Comparison of ENCODE assay signal across 7 mouse cellular contexts in genomic region chr9:37576436-37576930, GRCm38 (mm10). TPM values are rescaled to one million over a fixed set of nuclear protein-coding genes. Genes with fewer than 3 reads are reported as not detected.
DNase-seq lines count a peak whose midpoint lies in the region; ATAC-seq and TF ChIP-seq lines count a peak whose summit lies in the region.

No protein-coding gene starts in this region.

- peak; percentile 53; the same call in 1 of the 2 replicates for ATAC-seq in stomach, embryonic 14.5 days (ENCODE audit: insufficient number of reproducible peaks, insufficient read depth, low FRiP score, low read depth)
- ATAC-seq in stomach, postnatal 0 days (ENCODE audit: low FRiP score, low TSS enrichment), result no peak
- peak; percentile 75 for ATAC-seq in embryonic facial prominence, embryonic 15.5 days (ENCODE audit: insufficient number of reproducible peaks, low FRiP score, low TSS enrichment, low read depth)
- peak; percentile 86 for ATAC-seq in megakaryocyte-erythroid progenitor cell, adult 5-6 weeks (replicated peaks; ENCODE audit: low FRiP score, low TSS enrichment, poor library complexity, severe bottlenecking)

- no peak overlapping the region for H3K27ac ChIP-seq in stomach, embryonic 14.5 days (ENCODE audit: low read length)
- H3K27ac ChIP-seq in stomach, postnatal 0 days (replicated peaks), result no peak overlapping the region
- H3K27ac ChIP-seq in embryonic facial prominence, embryonic 15.5 days (replicated peaks), result no peak overlapping the region

- no peaks in the 10 kb centered on the region for H3K9me3 ChIP-seq in stomach, embryonic 14.5 days (ENCODE audit: control insufficient read depth, low read depth, low read length)
- no peaks in the 10 kb centered on the region for H3K9me3 ChIP-seq in stomach, postnatal 0 days (ENCODE audit: control insufficient read depth, low read length)
- H3K9me3 ChIP-seq in embryonic facial prominence, embryonic 15.5 days (replicated peaks), result no peaks in the 10 kb centered on the region

- H3K36me3 ChIP-seq in stomach, embryonic 14.5 days (ENCODE audit: control insufficient read depth, insufficient read depth, low read length), result no peaks in the 10 kb centered on the region
- H3K36me3 ChIP-seq in stomach, postnatal 0 days (ENCODE audit: control insufficient read depth, insufficient read depth, low read length), result no peaks in the 10 kb centered on the region
- H3K36me3 ChIP-seq in embryonic facial prominence, embryonic 15.5 days, result no peaks in the 10 kb centered on the region

- H3K27me3 ChIP-seq in stomach, embryonic 14.5 days (ENCODE audit: control insufficient read depth, insufficient read depth, low read length), result no peaks in the 10 kb centered on the region
- H3K27me3 ChIP-seq in stomach, postnatal 0 days (ENCODE audit: control insufficient read depth, insufficient read depth, low read length), result no peaks in the 10 kb centered on the region
- H3K27me3 ChIP-seq in embryonic facial prominence, embryonic 15.5 days, result peaks cover 2% of the 10 kb centered on the region; the same call in 1 of the 2 replicates

- no peak for DNase-seq in stomach, postnatal 0 days (ENCODE audit: low spot score)
- DNase-seq in layer of hippocampus, adult 8-10 months (ENCODE audit: low spot score in 2 of 2), result peak; percentile 64 to 65
- peak; percentile 67 to 73 for DNase-seq in spleen, postnatal 36 days (ENCODE audit: low spot score in 2 of 2)
- no peak for DNase-seq in urinary bladder, adult 2 months (ENCODE audit: low spot score)

- H3K9ac ChIP-seq in stomach, embryonic 14.5 days (replicated peaks; ENCODE audit: low read depth, low read length), result no peak overlapping the region
- no peak overlapping the region for H3K9ac ChIP-seq in stomach, postnatal 0 days (ENCODE audit: low read length)
- no peak overlapping the region for H3K9ac ChIP-seq in embryonic facial prominence, embryonic 15.5 days

- TF ChIP-seq EP300 in stomach, postnatal 0 days (optimal IDR thresholded peaks at IDR 0.05), result no peak

- H3K4me3 ChIP-seq in stomach, embryonic 14.5 days (ENCODE audit: low read depth, low read length), result no peak overlapping the region
- no peak overlapping the region for H3K4me3 ChIP-seq in stomach, postnatal 0 days (ENCODE audit: low read depth, low read length)
- H3K4me3 ChIP-seq in embryonic facial prominence, embryonic 15.5 days (replicated peaks), result no peak overlapping the region

- 29% methylated on average over 14 of the region's 14 CpGs for WGBS in stomach, embryonic 14.5 days
- 37% methylated on average over 14 of the region's 14 CpGs for WGBS in stomach, postnatal 0 days
- WGBS in embryonic facial prominence, embryonic 15.5 days, result 12% methylated on average over 14 of the region's 14 CpGs

- no peaks in the 10 kb centered on the region for H3K4me1 ChIP-seq in stomach, embryonic 14.5 days (ENCODE audit: control insufficient read depth, insufficient read depth, low read length)
- H3K4me1 ChIP-seq in stomach, postnatal 0 days (replicated peaks; ENCODE audit: control insufficient read depth, insufficient read depth), result no peaks in the 10 kb centered on the region
- peaks cover 8% of the 10 kb centered on the region for H3K4me1 ChIP-seq in embryonic facial prominence, embryonic 15.5 days

- H3K4me2 ChIP-seq in stomach, embryonic 14.5 days (replicated peaks; ENCODE audit: low read depth, low read length), result no peak overlapping the region
- H3K4me2 ChIP-seq in stomach, postnatal 0 days (replicated peaks; ENCODE audit: low read depth), result no peak overlapping the region
- peak overlapping the region; percentile 32 for H3K4me2 ChIP-seq in embryonic facial prominence, embryonic 15.5 days (replicated peaks)

- no peak for TF ChIP-seq CTCF in stomach, postnatal 0 days (IDR thresholded peaks at IDR 0.05; ENCODE audit: low read depth)

RNA-seq across cellular contexts. Expression of gene Siae, which starts 21.0 kb away (rescaled TPM):
- polyA plus RNA-seq in stomach, embryonic 14.5 days (2014; fragmentation: Nextera tagmentation; extraction: Ambion mirVana), result 12.7 and 14.0 TPM in 2 replicates
- polyA plus RNA-seq in stomach, postnatal 0 days (2015; fragmentation: Nextera tagmentation; extraction: Ambion mirVana), result 6.9 and 7.7 TPM in 2 replicates
- 10.9 and 12.1 TPM in 2 replicates for polyA plus RNA-seq in embryonic facial prominence, embryonic 15.5 days (2015; fragmentation: Nextera tagmentation; extraction: Ambion mirVana)
- 10 to 100 TPM; 10.0 to 15.7 (median 13.4) TPM for total RNA-seq in layer of hippocampus, adult 8-10 months (2022)
- total RNA-seq in megakaryocyte-erythroid progenitor cell, adult 5-6 weeks (2014; fragmentation: Nextera tagmentation), result 15.3 and 16.8 TPM in 2 replicates
- total RNA-seq in megakaryocyte-erythroid progenitor cell, adult 5-6 weeks (2017), result 9.6 and 11.3 TPM in 2 replicates
- 16.6 and 17.1 TPM in 2 replicates for polyA plus RNA-seq in urinary bladder, adult 2 months (2012; rRNA removed)

RNA-seq across cellular contexts. Expression of gene Nrgn, which starts 23.8 kb away (rescaled TPM):
- 4.7 and 5.7 TPM in 2 replicates for polyA plus RNA-seq in stomach, embryonic 14.5 days (2014; fragmentation: Nextera tagmentation; extraction: Ambion mirVana)
- 2.3 and 2.6 TPM in 2 replicates for polyA plus RNA-seq in stomach, postnatal 0 days (2015; fragmentation: Nextera tagmentation; extraction: Ambion mirVana)
- 7.9 and 10.9 TPM in 2 replicates for polyA plus RNA-seq in embryonic facial prominence, embryonic 15.5 days (2015; fragmentation: Nextera tagmentation; extraction: Ambion mirVana)
- total RNA-seq in layer of hippocampus, adult 8-10 months (2022), result 1,000 to 10,000 TPM; 1,107 to 1,307 (median 1,240) TPM
- total RNA-seq in megakaryocyte-erythroid progenitor cell, adult 5-6 weeks (2014; fragmentation: Nextera tagmentation), result 16.8 and 21.8 TPM in 2 replicates
- total RNA-seq in megakaryocyte-erythroid progenitor cell, adult 5-6 weeks (2017), result 7.1 and 8.3 TPM in 2 replicates
- 1.8 and 1.9 TPM in 2 replicates for polyA plus RNA-seq in urinary bladder, adult 2 months (2012; rRNA removed)

RNA-seq across cellular contexts. Expression of gene Spa17, which starts 37.0 kb away (rescaled TPM):
- polyA plus RNA-seq in stomach, embryonic 14.5 days (2014; fragmentation: Nextera tagmentation; extraction: Ambion mirVana), result 5.3 and 7.4 TPM in 2 replicates
- 3.4 and 4.0 TPM in 2 replicates for polyA plus RNA-seq in stomach, postnatal 0 days (2015; fragmentation: Nextera tagmentation; extraction: Ambion mirVana)
- polyA plus RNA-seq in embryonic facial prominence, embryonic 15.5 days (2015; fragmentation: Nextera tagmentation; extraction: Ambion mirVana), result 11.6 and 18.1 TPM in 2 replicates
- total RNA-seq in layer of hippocampus, adult 8-10 months (2022), result 1 to 10 TPM; 1.5 to 4.0 (median 2.1) TPM
- total RNA-seq in megakaryocyte-erythroid progenitor cell, adult 5-6 weeks (2014; fragmentation: Nextera tagmentation), result 3.5 and 9.8 TPM in 2 replicates
- total RNA-seq in megakaryocyte-erythroid progenitor cell, adult 5-6 weeks (2017), result 6.2 TPM in 1 of 2 replicates, not detected in the other
- 2.2 and 3.8 TPM in 2 replicates for polyA plus RNA-seq in urinary bladder, adult 2 months (2012; rRNA removed)

RNA-seq across cellular contexts. Expression of gene Vsig2, which starts 37.4 kb away (rescaled TPM):
- polyA plus RNA-seq in stomach, embryonic 14.5 days (2014; fragmentation: Nextera tagmentation; extraction: Ambion mirVana), result 44.3 and 56.9 TPM in 2 replicates
- 350 and 369 TPM in 2 replicates for polyA plus RNA-seq in stomach, postnatal 0 days (2015; fragmentation: Nextera tagmentation; extraction: Ambion mirVana)
- 1.6 and 2.0 TPM in 2 replicates for polyA plus RNA-seq in embryonic facial prominence, embryonic 15.5 days (2015; fragmentation: Nextera tagmentation; extraction: Ambion mirVana)
- total RNA-seq in layer of hippocampus, adult 8-10 months (2022), result 1 to 10 TPM; 3.5 to 5.7 (median 4.2) TPM
- total RNA-seq in megakaryocyte-erythroid progenitor cell, adult 5-6 weeks (2014; fragmentation: Nextera tagmentation), result not detected in 2 replicates
- total RNA-seq in megakaryocyte-erythroid progenitor cell, adult 5-6 weeks (2017), result not detected in 2 replicates
- 151 and 161 TPM in 2 replicates for polyA plus RNA-seq in urinary bladder, adult 2 months (2012; rRNA removed)

RNA-seq across cellular contexts. Expression of gene Esam, which starts 48.6 kb away (rescaled TPM):
- 57.9 and 58.3 TPM in 2 replicates for polyA plus RNA-seq in stomach, embryonic 14.5 days (2014; fragmentation: Nextera tagmentation; extraction: Ambion mirVana)
- polyA plus RNA-seq in stomach, postnatal 0 days (2015; fragmentation: Nextera tagmentation; extraction: Ambion mirVana), result 28.2 and 30.5 TPM in 2 replicates
- 52.1 and 56.3 TPM in 2 replicates for polyA plus RNA-seq in embryonic facial prominence, embryonic 15.5 days (2015; fragmentation: Nextera tagmentation; extraction: Ambion mirVana)
- 10 to 100 TPM; 14.7 to 24.6 (median 18.6) TPM for total RNA-seq in layer of hippocampus, adult 8-10 months (2022)
- 0.45 TPM in 1 of 2 replicates, not detected in the other for total RNA-seq in megakaryocyte-erythroid progenitor cell, adult 5-6 weeks (2014; fragmentation: Nextera tagmentation)
- 2.1 and 4.5 TPM in 2 replicates for total RNA-seq in megakaryocyte-erythroid progenitor cell, adult 5-6 weeks (2017)
- 56.0 and 57.2 TPM in 2 replicates for polyA plus RNA-seq in urinary bladder, adult 2 months (2012; rRNA removed)

Comparison
In these comparisons a context has a peak if more than half of its experiments do, and no peak if none do; other contexts are left out.
1. DNase-seq: peak in layer of hippocampus, adult 8-10 months (2 of 2) and spleen, postnatal 36 days (2 of 2); none in stomach, postnatal 0 days (single experiment) and urinary bladder, adult 2 months (single experiment).